Mouse (Mus musculus): ENCODE measurements around the gene Lamc2.
"Not testable (repeated sequence)": the region's sequence is repeated elsewhere in the genome, so short reads cannot be mapped to it uniquely, and the experiment has no call there.

The Lamc2 gene

GRCm38 (mm10) chr1:153097017-153097675, 89.1 kb downstream of the Lamc2 start:
- DNase-seq (ENCODE audit: extremely low read depth, low read depth, low spot score) = no peak

GRCm38 (mm10) chr1:153095826-153096727, 90.2 kb downstream of the Lamc2 start:
- DNase-seq (ENCODE audit: extremely low read depth, low read depth, low spot score) = no peak

- DNase-seq (ENCODE audit: extremely low read depth, low read depth, low spot score) = no peak
Measured at GRCm38 (mm10) chr1:153095328-153095727, 90.9 kb downstream of the Lamc2 start.

GRCm38 (mm10) chr1:153094226-153095076, 91.8 kb downstream of the Lamc2 start:
- no peak for DNase-seq (ENCODE audit: extremely low read depth, low read depth, low spot score)

- no peak for DNase-seq (ENCODE audit: extremely low read depth, low read depth, low spot score)
Measured at GRCm38 (mm10) chr1:153093581-153093980, 92.7 kb downstream of the Lamc2 start.

GRCm38 (mm10) chr1:153093172-153093571, 93.1 kb downstream of the Lamc2 start:
- DNase-seq (ENCODE audit: extremely low read depth, low read depth, low spot score) = no peak

GRCm38 (mm10) chr1:153092237-153092975, 93.8 kb downstream of the Lamc2 start:
- DNase-seq (ENCODE audit: extremely low read depth, low read depth, low spot score) = no peak

GRCm38 (mm10) chr1:153091438-153092236, 94.6 kb downstream of the Lamc2 start:
- DNase-seq (ENCODE audit: extremely low read depth, low read depth, low spot score) = no peak

- DNase-seq (ENCODE audit: extremely low read depth, low read depth, low spot score) = no peak
Measured at GRCm38 (mm10) chr1:153090807-153091206, 95.4 kb downstream of the Lamc2 start.

GRCm38 (mm10) chr1:153090081-153090480, 96.2 kb downstream of the Lamc2 start:
- no peak for DNase-seq (ENCODE audit: extremely low read depth, low read depth, low spot score)

- DNase-seq (ENCODE audit: extremely low read depth, low read depth, low spot score) = no peak
Measured at GRCm38 (mm10) chr1:153087771-153088170, 98.5 kb downstream of the Lamc2 start.

- DNase-seq (ENCODE audit: extremely low read depth, low read depth, low spot score) = no peak
Measured at GRCm38 (mm10) chr1:153085198-153085597, 101.0 kb downstream of the Lamc2 start.

- no peak for DNase-seq (ENCODE audit: extremely low read depth, low read depth, low spot score)
Measured at GRCm38 (mm10) chr1:153084191-153084590, 102.1 kb downstream of the Lamc2 start.

- not testable (repeated sequence) for DNase-seq (ENCODE audit: extremely low read depth, low read depth, low spot score)
Measured at GRCm38 (mm10) chr1:153083233-153083632, 103.0 kb downstream of the Lamc2 start.

GRCm38 (mm10) chr1:153075955-153076354, 110.3 kb downstream of the Lamc2 start:
- no peak for DNase-seq (ENCODE audit: extremely low read depth, low read depth, low spot score)

- no peak for DNase-seq (ENCODE audit: extremely low read depth, low read depth, low spot score)
Measured at GRCm38 (mm10) chr1:153075087-153075736, 111.0 kb downstream of the Lamc2 start.

- DNase-seq (ENCODE audit: extremely low read depth, low read depth, low spot score) = no peak
Measured at GRCm38 (mm10) chr1:153073441-153073840, 112.8 kb downstream of the Lamc2 start.

Measured in fat pad, adult 2 months (tissue).